ENCODE assay signal across 8 mouse cellular contexts in genomic region chr15:99415793-99416192, GRCm38 (mm10). TPM values are rescaled to one million over a fixed set of nuclear protein-coding genes. Genes with fewer than 3 reads are reported as not detected.
DNase-seq lines count a peak whose midpoint lies in the region; ATAC-seq and TF ChIP-seq lines count a peak whose summit lies in the region.

No protein-coding gene starts in this region.

- H3K9ac ChIP-seq in hindbrain, embryonic 13.5 days: no peak overlapping the region
- no peak overlapping the region for H3K9ac ChIP-seq in liver, embryonic 14.5 days (replicated peaks)
- H3K9ac ChIP-seq in stomach, postnatal 0 days (ENCODE audit: low read length): no peak overlapping the region
- no peak overlapping the region for H3K9ac ChIP-seq in forebrain, embryonic 16.5 days (replicated peaks; ENCODE audit: low read depth, low read length)

- DNase-seq in hindbrain, embryonic 10.5 days (ENCODE audit: low spot score): peak; percentile 42
- DNase-seq in 3T3-L1 (ENCODE audit: low read depth, low spot score) (peak; percentile 80), ES-CJ7 (ENCODE audit: low read depth, low spot score) (peak; percentile 57)
- peak; percentile 37 to 47 (median 41) for DNase-seq in liver, embryonic 14.5 days (ENCODE audit: low read depth in 3 of 3, low spot score in 3 of 3)
- peak; percentile 53 for DNase-seq in stomach, postnatal 0 days (ENCODE audit: low spot score)

- no peak overlapping the region for H3K4me2 ChIP-seq in hindbrain, embryonic 13.5 days
- H3K4me2 ChIP-seq in liver, embryonic 14.5 days (ENCODE audit: low read depth): peak overlapping the region; percentile 36; the same call in 1 of the 2 replicates
- no peak overlapping the region for H3K4me2 ChIP-seq in stomach, postnatal 0 days (replicated peaks; ENCODE audit: low read depth)
- no peak overlapping the region for H3K4me2 ChIP-seq in forebrain, embryonic 16.5 days (ENCODE audit: low read length)

- no peak for TF ChIP-seq EP300 in liver, embryonic 14.5 days (IDR thresholded peaks at IDR 0.05; ENCODE audit: low read depth)
- no peak for TF ChIP-seq EP300 in stomach, postnatal 0 days (optimal IDR thresholded peaks at IDR 0.05)

- H3K9me3 ChIP-seq in hindbrain, embryonic 10.5 days: no peaks in the 10 kb centered on the region
- H3K9me3 ChIP-seq in hindbrain, embryonic 13.5 days: no peaks in the 10 kb centered on the region
- no peaks in the 10 kb centered on the region for H3K9me3 ChIP-seq in liver, embryonic 14.5 days (ENCODE audit: control insufficient read depth, low read length)
- no peaks in the 10 kb centered on the region for H3K9me3 ChIP-seq in stomach, postnatal 0 days (ENCODE audit: control insufficient read depth, low read length)
- no peaks in the 10 kb centered on the region for H3K9me3 ChIP-seq in forebrain, embryonic 16.5 days (ENCODE audit: control insufficient read depth, low read length)

- H3K36me3 ChIP-seq in hindbrain, embryonic 10.5 days: no peaks in the 10 kb centered on the region
- no peaks in the 10 kb centered on the region for H3K36me3 ChIP-seq in hindbrain, embryonic 13.5 days
- no peaks in the 10 kb centered on the region for H3K36me3 ChIP-seq in liver, embryonic 14.5 days (replicated peaks; ENCODE audit: control insufficient read depth, insufficient read depth, low read depth)
- H3K36me3 ChIP-seq in stomach, postnatal 0 days (ENCODE audit: control insufficient read depth, insufficient read depth, low read length): no peaks in the 10 kb centered on the region
- no peaks in the 10 kb centered on the region for H3K36me3 ChIP-seq in forebrain, embryonic 16.5 days (ENCODE audit: control insufficient read depth, insufficient read depth)

- 21% methylated on average over 2 of the region's 2 CpGs for WGBS in hindbrain, embryonic 10.5 days
- WGBS in hindbrain, embryonic 13.5 days: 21% methylated on average over 2 of the region's 2 CpGs
- 10% methylated on average over 2 of the region's 2 CpGs for WGBS in liver, embryonic 14.5 days (ENCODE audit: insufficient replicate concordance)
- 20% methylated on average over 2 of the region's 2 CpGs for WGBS in stomach, postnatal 0 days
- 18% methylated on average over 2 of the region's 2 CpGs for WGBS in forebrain, embryonic 16.5 days

- peaks cover 22% of the 10 kb centered on the region for H3K4me1 ChIP-seq in hindbrain, embryonic 10.5 days (replicated peaks)
- peaks cover 9% of the 10 kb centered on the region for H3K4me1 ChIP-seq in hindbrain, embryonic 13.5 days (replicated peaks)
- no peaks in the 10 kb centered on the region; the same call in 1 of the 2 replicates for H3K4me1 ChIP-seq in cortical plate, adult 2 months (ENCODE audit: control insufficient read depth, insufficient read depth, low read length)
- peaks cover 0 to 7% of the 10 kb centered on the region in 2 experiments; a peak in 2 of 4 replicates for H3K4me1 ChIP-seq in liver, embryonic 14.5 days (replicated peaks; ENCODE audit: control insufficient read depth in 2 of 2, insufficient read depth in 2 of 2, low read length in 1 of 2)
- no peaks in the 10 kb centered on the region for H3K4me1 ChIP-seq in stomach, postnatal 0 days (replicated peaks; ENCODE audit: control insufficient read depth, insufficient read depth)
- H3K4me1 ChIP-seq in forebrain, embryonic 16.5 days (replicated peaks; ENCODE audit: control insufficient read depth, insufficient read depth, low read length): peaks cover 8% of the 10 kb centered on the region

- H3K27ac ChIP-seq in hindbrain, embryonic 10.5 days: no peak overlapping the region
- H3K27ac ChIP-seq in hindbrain, embryonic 13.5 days: no peak overlapping the region
- no peak overlapping the region for H3K27ac ChIP-seq in cortical plate, adult 2 months (ENCODE audit: insufficient read depth, low read length)
- no peak overlapping the region for H3K27ac ChIP-seq in liver, embryonic 14.5 days
- no peak overlapping the region for H3K27ac ChIP-seq in stomach, postnatal 0 days (replicated peaks)
- no peak overlapping the region for H3K27ac ChIP-seq in forebrain, embryonic 16.5 days (ENCODE audit: low read length)

- no peaks in the 10 kb centered on the region for H3K27me3 ChIP-seq in hindbrain, embryonic 10.5 days (ENCODE audit: insufficient read depth, poor library complexity, severe bottlenecking)
- no peaks in the 10 kb centered on the region for H3K27me3 ChIP-seq in hindbrain, embryonic 13.5 days
- H3K27me3 ChIP-seq in liver, embryonic 14.5 days (ENCODE audit: control insufficient read depth, insufficient read depth, low read length): no peaks in the 10 kb centered on the region
- no peaks in the 10 kb centered on the region for H3K27me3 ChIP-seq in stomach, postnatal 0 days (ENCODE audit: control insufficient read depth, insufficient read depth, low read length)
- no peaks in the 10 kb centered on the region for H3K27me3 ChIP-seq in forebrain, embryonic 16.5 days (replicated peaks; ENCODE audit: control insufficient read depth, insufficient read depth, low read length)

- TF ChIP-seq POLR2A in cortical plate, adult 2 months (IDR thresholded peaks at IDR 0.05; ENCODE audit: extremely low read depth, insufficient read depth, low read length): no peak

- peak; percentile 34; the same call in 1 of the 2 replicates for TF ChIP-seq CTCF in cortical plate, adult 2 months (IDR thresholded peaks at IDR 0.05; ENCODE audit: extremely low read depth, insufficient read depth, low read length)
- peak; percentile 73 for TF ChIP-seq CTCF in liver, embryonic 14.5 days (IDR thresholded peaks at IDR 0.05; ENCODE audit: low read depth)
- TF ChIP-seq CTCF in stomach, postnatal 0 days (IDR thresholded peaks at IDR 0.05; ENCODE audit: low read depth): peak; percentile 76

- ATAC-seq in hindbrain, embryonic 13.5 days (ENCODE audit: low FRiP score): no peak
- ATAC-seq in liver, embryonic 14.5 days (ENCODE audit: insufficient read depth): no peak
- no peak for ATAC-seq in stomach, postnatal 0 days (ENCODE audit: low FRiP score, low TSS enrichment)
- ATAC-seq in forebrain, embryonic 16.5 days: no peak

- no peak overlapping the region for H3K4me3 ChIP-seq in hindbrain, embryonic 10.5 days
- no peak overlapping the region for H3K4me3 ChIP-seq in hindbrain, embryonic 13.5 days
- H3K4me3 ChIP-seq in cortical plate, adult 2 months (ENCODE audit: insufficient read depth, low read length): no peak overlapping the region
- H3K4me3 ChIP-seq in liver, embryonic 14.5 days (ENCODE audit: insufficient read depth in 1 of 2, low read depth in 2 of 2, low read length in 2 of 2): no peak overlapping the region
- H3K4me3 ChIP-seq in stomach, postnatal 0 days (ENCODE audit: low read depth, low read length): no peak overlapping the region
- H3K4me3 ChIP-seq in forebrain, embryonic 16.5 days (replicated peaks; ENCODE audit: low read length): no peak overlapping the region

RNA-seq across cellular contexts. Expression of gene Tmbim6, which starts 23.1 kb away (rescaled TPM):
- 283 and 284 TPM in 2 replicates for polyA plus RNA-seq in hindbrain, embryonic 10.5 days (2016; fragmentation: Nextera tagmentation; extraction: Ambion mirVana)
- polyA plus RNA-seq in hindbrain, embryonic 13.5 days (2015; fragmentation: Nextera tagmentation; extraction: Ambion mirVana): 255 and 257 TPM in 2 replicates
- polyA plus RNA-seq in cortical plate, adult 2 months (2012; rRNA removed): 369 and 399 TPM in 2 replicates
- polyA plus RNA-seq in liver, embryonic 14.5 days (2012; rRNA removed): 88.2 and 99.7 TPM in 2 replicates
- polyA plus RNA-seq in liver, embryonic 14.5 days (2014; fragmentation: Nextera tagmentation; extraction: Ambion mirVana): 187 and 202 TPM in 2 replicates
- polyA plus RNA-seq in stomach, postnatal 0 days (2015; fragmentation: Nextera tagmentation; extraction: Ambion mirVana): 469 and 479 TPM in 2 replicates
- 273 and 295 TPM in 2 replicates for polyA plus RNA-seq in forebrain, embryonic 16.5 days (2015; fragmentation: Nextera tagmentation; extraction: Ambion mirVana)

RNA-seq across cellular contexts. Expression of gene Nckap5l, which starts 41.8 kb away (rescaled TPM):
- polyA plus RNA-seq in hindbrain, embryonic 10.5 days (2016; fragmentation: Nextera tagmentation; extraction: Ambion mirVana): 13.5 and 15.8 TPM in 2 replicates
- 12.3 and 13.6 TPM in 2 replicates for polyA plus RNA-seq in hindbrain, embryonic 13.5 days (2015; fragmentation: Nextera tagmentation; extraction: Ambion mirVana)
- polyA plus RNA-seq in cortical plate, adult 2 months (2012; rRNA removed): 11.9 TPM in 2 replicates
- 0.70 and 1.2 TPM in 2 replicates for polyA plus RNA-seq in liver, embryonic 14.5 days (2012; rRNA removed)
- polyA plus RNA-seq in liver, embryonic 14.5 days (2014; fragmentation: Nextera tagmentation; extraction: Ambion mirVana): 0.85 and 1.4 TPM in 2 replicates
- 2.1 and 2.4 TPM in 2 replicates for polyA plus RNA-seq in stomach, postnatal 0 days (2015; fragmentation: Nextera tagmentation; extraction: Ambion mirVana)
- 12.5 and 12.7 TPM in 2 replicates for polyA plus RNA-seq in forebrain, embryonic 16.5 days (2015; fragmentation: Nextera tagmentation; extraction: Ambion mirVana)

RNA-seq across cellular contexts. Expression of gene Fmnl3, which starts 45.5 kb away (rescaled TPM):
- 10.7 and 14.6 TPM in 2 replicates for polyA plus RNA-seq in hindbrain, embryonic 10.5 days (2016; fragmentation: Nextera tagmentation; extraction: Ambion mirVana)
- polyA plus RNA-seq in hindbrain, embryonic 13.5 days (2015; fragmentation: Nextera tagmentation; extraction: Ambion mirVana): 8.2 and 8.8 TPM in 2 replicates
- polyA plus RNA-seq in cortical plate, adult 2 months (2012; rRNA removed): 13.7 and 15.4 TPM in 2 replicates
- polyA plus RNA-seq in liver, embryonic 14.5 days (2012; rRNA removed): 3.2 and 3.7 TPM in 2 replicates
- polyA plus RNA-seq in liver, embryonic 14.5 days (2014; fragmentation: Nextera tagmentation; extraction: Ambion mirVana): 1.4 and 1.5 TPM in 2 replicates
- 8.0 and 8.6 TPM in 2 replicates for polyA plus RNA-seq in stomach, postnatal 0 days (2015; fragmentation: Nextera tagmentation; extraction: Ambion mirVana)
- polyA plus RNA-seq in forebrain, embryonic 16.5 days (2015; fragmentation: Nextera tagmentation; extraction: Ambion mirVana): 8.7 and 10.3 TPM in 2 replicates

RNA-seq across cellular contexts. Expression of gene Bcdin3d, which starts 58.7 kb away (rescaled TPM):
- polyA plus RNA-seq in hindbrain, embryonic 10.5 days (2016; fragmentation: Nextera tagmentation; extraction: Ambion mirVana): 19.3 and 20.2 TPM in 2 replicates
- polyA plus RNA-seq in hindbrain, embryonic 13.5 days (2015; fragmentation: Nextera tagmentation; extraction: Ambion mirVana): 22.6 and 23.4 TPM in 2 replicates
- 5.1 and 5.3 TPM in 2 replicates for polyA plus RNA-seq in cortical plate, adult 2 months (2012; rRNA removed)
- 3.0 and 3.3 TPM in 2 replicates for polyA plus RNA-seq in liver, embryonic 14.5 days (2012; rRNA removed)
- 5.0 TPM in 2 replicates for polyA plus RNA-seq in liver, embryonic 14.5 days (2014; fragmentation: Nextera tagmentation; extraction: Ambion mirVana)
- polyA plus RNA-seq in stomach, postnatal 0 days (2015; fragmentation: Nextera tagmentation; extraction: Ambion mirVana): 9.3 and 10.4 TPM in 2 replicates
- 23.5 and 24.4 TPM in 2 replicates for polyA plus RNA-seq in forebrain, embryonic 16.5 days (2015; fragmentation: Nextera tagmentation; extraction: Ambion mirVana)
